Mouse (Mus musculus): ENCODE measurements at regions not wholly inside any gene's neighbourhood (a gene's known extent, or its start where the extent isn't known, plus 50 kb on each side); places are given as distances from the start of the nearest gene placed in this dataset.
"Not testable (repeated sequence)": the region's sequence is repeated elsewhere in the genome, so short reads cannot be mapped to it uniquely, and the experiment has no call there.

GRCm38 (mm10) chr7:138489471-138489870 lies 91.9 kb upstream of the Tcerg1l start:
- DNase-seq: no peak
- Histone ChIP-seq H3K4me3 (replicated peaks; ENCODE audit: extremely low read depth, low read depth, low read length) (no peak overlapping the region), H3K4me1 (ENCODE audit: control insufficient read depth, insufficient read depth, low read length) (no peaks in the 10 kb centered on the region)
- no peak for TF ChIP-seq POLR2A (IDR thresholded peaks at IDR 0.05; ENCODE audit: borderline replicate concordance, extremely low read depth, low read depth, low read length)
- no peak for TF ChIP-seq CTCF (IDR thresholded peaks at IDR 0.05; ENCODE audit: insufficient read depth, low read length)
- WGBS: 62% methylated on average over 2 of the region's 2 CpGs

GRCm38 (mm10) chr7:138488201-138488720 lies 90.7 kb upstream of the Tcerg1l start:
- WGBS: 74% methylated on average over 3 of the region's 3 CpGs
- DNase-seq: no peak
- no peak for TF ChIP-seq POLR2A (IDR thresholded peaks at IDR 0.05; ENCODE audit: borderline replicate concordance, extremely low read depth, low read depth, low read length)
- no peak for TF ChIP-seq CTCF (IDR thresholded peaks at IDR 0.05; ENCODE audit: insufficient read depth, low read length)
- Histone ChIP-seq H3K4me3 (replicated peaks; ENCODE audit: extremely low read depth, low read depth, low read length) (no peak overlapping the region), H3K4me1 (ENCODE audit: control insufficient read depth, insufficient read depth, low read length) (no peaks in the 10 kb centered on the region)

- no peak for DNase-seq
- WGBS: 71% methylated on average over 2 of the region's 2 CpGs
- TF ChIP-seq CTCF (IDR thresholded peaks at IDR 0.05; ENCODE audit: insufficient read depth, low read length) (no peak), POLR2A (IDR thresholded peaks at IDR 0.05; ENCODE audit: borderline replicate concordance, extremely low read depth, low read depth, low read length) (no peak)
- Histone ChIP-seq H3K4me1 (ENCODE audit: control insufficient read depth, insufficient read depth, low read length) (no peaks in the 10 kb centered on the region; the same call in 1 of the 2 replicates), H3K4me3 (replicated peaks; ENCODE audit: extremely low read depth, low read depth, low read length) (no peak overlapping the region)
These were observed 75.4 kb upstream of the Tcerg1l start for GRCm38 (mm10) chr7:138472891-138473455.

DNA sequence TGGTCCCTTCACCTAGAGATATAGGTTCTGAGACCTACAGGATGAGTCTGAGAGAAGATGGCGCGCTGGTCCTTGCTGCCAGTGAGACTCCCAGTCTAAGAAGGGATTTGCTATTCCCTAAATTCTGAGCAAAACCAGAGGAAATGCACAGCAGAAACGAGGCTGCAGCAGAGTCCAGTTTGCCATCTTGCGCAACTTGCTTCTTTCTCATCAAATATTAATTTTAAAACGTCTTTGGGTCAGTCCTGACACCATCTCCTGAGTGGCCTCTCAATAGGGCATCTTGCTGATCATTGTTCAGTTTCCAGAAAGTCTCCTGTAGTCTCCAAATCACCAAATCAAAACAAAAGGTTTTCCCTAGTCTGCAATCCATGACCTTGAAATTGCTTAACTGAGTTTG lies 74.8 kb upstream of the Tcerg1l start:
- TF ChIP-seq CTCF (IDR thresholded peaks at IDR 0.05; ENCODE audit: insufficient read depth, low read length) (no peak), POLR2A (IDR thresholded peaks at IDR 0.05; ENCODE audit: borderline replicate concordance, extremely low read depth, low read depth, low read length) (no peak)
- no peak overlapping the region for H3K4me3 ChIP-seq (replicated peaks; ENCODE audit: extremely low read depth, low read depth, low read length)
- no peak for DNase-seq
- H3K4me1 ChIP-seq (ENCODE audit: control insufficient read depth, insufficient read depth, low read length): no peaks in the 10 kb centered on the region; the same call in 1 of the 2 replicates
- 72% methylated on average over 5 of the region's 5 CpGs for WGBS

DNA sequence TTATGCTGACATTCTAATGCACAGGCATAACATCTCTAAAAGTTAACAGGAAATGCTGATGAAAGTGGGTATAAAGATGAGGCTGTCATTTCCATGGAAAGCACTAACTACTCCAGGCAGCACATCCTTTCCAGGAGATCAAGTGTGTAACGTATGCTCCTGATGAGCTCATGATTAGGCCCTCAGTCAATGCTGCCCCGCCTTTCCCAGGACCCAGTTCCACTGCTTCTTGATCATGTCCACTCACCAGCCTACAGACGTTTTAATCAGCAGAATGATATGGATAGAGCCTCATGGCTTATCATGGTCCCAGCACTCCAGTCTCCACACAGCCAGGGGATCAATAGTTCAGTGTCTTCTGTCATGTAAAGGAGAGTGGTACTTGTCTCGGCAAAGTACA lies 71.7 kb upstream of the Tcerg1l start:
- TF ChIP-seq POLR2A (IDR thresholded peaks at IDR 0.05; ENCODE audit: borderline replicate concordance, extremely low read depth, low read depth, low read length): no peak
- TF ChIP-seq CTCF (IDR thresholded peaks at IDR 0.05; ENCODE audit: insufficient read depth, low read length): no peak
- 70% methylated on average over 4 of the region's 4 CpGs for WGBS

DNA sequence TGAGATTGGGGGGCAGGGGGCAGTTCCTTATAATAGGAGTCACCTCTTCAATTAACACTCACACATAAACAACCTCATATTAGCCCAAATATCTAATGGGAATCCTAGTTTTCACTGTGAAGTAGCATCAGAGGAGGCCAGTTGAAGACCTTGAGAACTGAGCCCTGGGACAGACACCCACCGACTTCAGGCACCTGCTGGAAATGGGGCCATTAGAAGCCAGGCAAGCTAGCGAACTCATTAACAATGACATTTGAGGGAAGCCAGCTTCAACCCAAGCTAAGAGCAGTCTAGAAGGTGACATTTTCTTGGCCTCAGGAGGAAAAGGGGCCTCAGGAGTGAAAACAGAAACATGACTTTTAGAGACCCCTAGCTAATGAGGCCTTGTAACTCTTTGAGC lies 70.9 kb upstream of the Tcerg1l start:
- 88% methylated on average over 2 of the region's 2 CpGs for WGBS
- no peaks in the 10 kb centered on the region; the same call in 1 of the 2 replicates for H3K4me1 ChIP-seq (ENCODE audit: control insufficient read depth, insufficient read depth, low read length)
- TF ChIP-seq POLR2A (IDR thresholded peaks at IDR 0.05; ENCODE audit: borderline replicate concordance, extremely low read depth, low read depth, low read length) (no peak), CTCF (IDR thresholded peaks at IDR 0.05; ENCODE audit: insufficient read depth, low read length) (no peak)
- no peak for DNase-seq
- no peak overlapping the region for H3K4me3 ChIP-seq (replicated peaks; ENCODE audit: extremely low read depth, low read depth, low read length)

More for the DNA sequence above, 71.7 kb upstream of the Tcerg1l start:
- DNase-seq: no peak
- no peaks in the 10 kb centered on the region; the same call in 1 of the 2 replicates for H3K4me1 ChIP-seq (ENCODE audit: control insufficient read depth, insufficient read depth, low read length)
- no peak overlapping the region for H3K4me3 ChIP-seq (replicated peaks; ENCODE audit: extremely low read depth, low read depth, low read length)

DNA sequence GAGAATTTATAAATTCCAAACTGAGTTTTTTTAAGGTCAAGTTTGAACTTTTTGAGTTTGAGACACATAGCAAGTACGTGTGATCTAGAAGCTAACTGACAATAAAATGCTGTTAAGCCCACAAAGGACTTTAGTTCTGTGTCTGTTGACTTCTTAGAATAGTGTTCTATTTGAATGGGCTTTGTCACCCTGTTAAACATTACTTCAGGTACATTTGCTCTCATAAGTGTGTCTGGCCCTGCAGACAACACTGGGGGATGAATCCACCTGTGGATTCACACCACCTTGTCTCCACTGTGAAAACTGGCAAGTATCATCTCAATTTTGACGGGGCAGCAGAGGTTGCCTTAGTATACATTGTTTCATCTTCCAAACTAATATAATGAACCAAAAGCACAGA lies 70.5 kb upstream of the Tcerg1l start:
- DNase-seq: no peak
- 72% methylated on average over 2 of the region's 2 CpGs for WGBS
- Histone ChIP-seq H3K4me3 (replicated peaks; ENCODE audit: extremely low read depth, low read depth, low read length) (no peak overlapping the region), H3K4me1 (ENCODE audit: control insufficient read depth, insufficient read depth, low read length) (no peaks in the 10 kb centered on the region; the same call in 1 of the 2 replicates)
- no peak for TF ChIP-seq CTCF (IDR thresholded peaks at IDR 0.05; ENCODE audit: insufficient read depth, low read length)
- TF ChIP-seq POLR2A (IDR thresholded peaks at IDR 0.05; ENCODE audit: borderline replicate concordance, extremely low read depth, low read depth, low read length): no peak

DNA sequence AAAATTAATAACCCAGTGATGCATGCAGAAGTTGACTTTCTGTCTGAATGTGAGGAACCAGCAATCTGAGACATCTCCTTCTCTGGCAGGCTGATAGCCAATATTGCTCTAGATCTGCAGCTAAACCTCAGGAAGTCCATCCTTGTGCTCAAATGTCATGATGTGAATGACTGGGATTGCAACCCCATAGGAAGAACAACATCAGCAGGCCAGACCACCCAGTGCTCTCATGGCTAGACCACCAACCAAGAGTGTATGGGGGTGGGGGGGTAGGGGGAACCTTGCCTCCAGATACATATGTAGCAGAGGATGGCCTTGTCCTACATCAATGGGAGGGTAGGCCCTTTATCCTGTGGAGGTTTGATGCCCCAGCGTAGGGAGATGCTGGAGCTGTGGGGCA lies 69.9 kb upstream of the Tcerg1l start:
- TF ChIP-seq CTCF (IDR thresholded peaks at IDR 0.05; ENCODE audit: insufficient read depth, low read length) (no peak), POLR2A (IDR thresholded peaks at IDR 0.05; ENCODE audit: borderline replicate concordance, extremely low read depth, low read depth, low read length) (no peak)
- no peak for DNase-seq
- H3K4me3 ChIP-seq (replicated peaks; ENCODE audit: extremely low read depth, low read depth, low read length): no peak overlapping the region
- WGBS: 68% methylated on average over 1 of the region's 1 CpGs
- no peaks in the 10 kb centered on the region for H3K4me1 ChIP-seq (ENCODE audit: control insufficient read depth, insufficient read depth, low read length)

DNA sequence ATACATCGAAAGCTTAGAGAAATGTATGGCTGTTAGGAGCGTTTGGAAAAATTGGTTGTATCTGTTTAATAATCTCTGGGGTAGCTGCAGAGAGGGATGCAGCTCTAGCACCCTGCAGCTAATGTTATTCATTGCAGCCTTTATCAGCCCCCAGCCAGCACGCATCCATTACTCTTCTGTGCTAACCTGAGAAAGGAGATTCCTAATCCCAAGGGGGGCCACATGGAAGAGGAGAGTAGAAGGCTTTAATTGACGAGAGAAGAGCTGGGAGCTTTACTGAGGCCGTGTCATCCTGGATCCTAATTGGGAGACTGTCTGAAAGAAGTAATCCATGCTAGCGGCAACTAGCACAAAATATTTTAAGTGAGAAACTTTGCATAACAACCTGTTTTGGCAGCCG lies 60.4 kb upstream of the Tcerg1l start:
- H3K4me3 ChIP-seq (replicated peaks; ENCODE audit: extremely low read depth, low read depth, low read length): no peak overlapping the region
- no peaks in the 10 kb centered on the region for H3K4me1 ChIP-seq (ENCODE audit: control insufficient read depth, insufficient read depth, low read length)
- TF ChIP-seq CTCF (IDR thresholded peaks at IDR 0.05; ENCODE audit: insufficient read depth, low read length) (no peak), POLR2A (IDR thresholded peaks at IDR 0.05; ENCODE audit: borderline replicate concordance, extremely low read depth, low read depth, low read length) (no peak)
- no peak for DNase-seq
- 54% methylated on average over 7 of the region's 7 CpGs for WGBS

DNA sequence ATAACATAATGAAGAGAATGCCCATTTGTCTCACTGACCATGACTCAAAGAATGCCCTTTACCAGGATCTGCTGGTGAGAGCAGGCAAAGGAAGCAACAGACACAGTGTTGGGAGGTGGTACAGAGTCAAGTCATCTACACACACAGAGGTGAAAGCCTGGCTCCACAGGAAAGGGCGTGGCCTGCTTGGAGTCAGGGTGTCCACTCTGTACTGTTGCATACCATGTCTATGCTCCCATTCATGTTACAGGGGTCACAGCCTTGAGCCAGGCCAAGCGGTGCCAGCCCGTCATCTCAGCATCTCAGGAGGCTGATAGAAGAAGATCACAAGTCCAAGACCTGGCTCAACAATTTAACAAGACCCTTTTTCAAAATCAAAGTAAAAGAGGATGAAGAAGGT lies 57.8 kb upstream of the Tcerg1l start:
- TF ChIP-seq CTCF (IDR thresholded peaks at IDR 0.05; ENCODE audit: insufficient read depth, low read length): no peak
- TF ChIP-seq POLR2A (IDR thresholded peaks at IDR 0.05; ENCODE audit: borderline replicate concordance, extremely low read depth, low read depth, low read length): no peak
- 83% methylated on average over 3 of the region's 3 CpGs for WGBS
- no peak for DNase-seq
- Histone ChIP-seq H3K4me3 (replicated peaks; ENCODE audit: extremely low read depth, low read depth, low read length) (no peak overlapping the region), H3K4me1 (ENCODE audit: control insufficient read depth, insufficient read depth, low read length) (no peaks in the 10 kb centered on the region)

GRCm38 (mm10) chr7:138454498-138455225 lies 57.1 kb upstream of the Tcerg1l start:
- DNase-seq: not testable (repeated sequence)
- WGBS: 51% methylated on average over 14 of the region's 14 CpGs

More at GRCm38 (mm10) chr7:138454498-138455225, 57.1 kb upstream of the Tcerg1l start:
- H3K4me1 ChIP-seq (ENCODE audit: control insufficient read depth, insufficient read depth, low read length); H3K4me3 ChIP-seq (replicated peaks; ENCODE audit: extremely low read depth, low read depth, low read length): not testable (repeated sequence)

Data from lung, adult 2 months (tissue).